Mouse (Mus musculus) thymus, adult 18-20 months (tissue): ENCODE measurements around the gene Anapc5.

Source experiments
- DNase-seq, 2 experiments: peaks; one replicate each; pipeline ENCODE4 v3.0.0; 2022; ENCODE audit warnings: mixed read lengths in 2 of 2

Gene Anapc5

DNA sequence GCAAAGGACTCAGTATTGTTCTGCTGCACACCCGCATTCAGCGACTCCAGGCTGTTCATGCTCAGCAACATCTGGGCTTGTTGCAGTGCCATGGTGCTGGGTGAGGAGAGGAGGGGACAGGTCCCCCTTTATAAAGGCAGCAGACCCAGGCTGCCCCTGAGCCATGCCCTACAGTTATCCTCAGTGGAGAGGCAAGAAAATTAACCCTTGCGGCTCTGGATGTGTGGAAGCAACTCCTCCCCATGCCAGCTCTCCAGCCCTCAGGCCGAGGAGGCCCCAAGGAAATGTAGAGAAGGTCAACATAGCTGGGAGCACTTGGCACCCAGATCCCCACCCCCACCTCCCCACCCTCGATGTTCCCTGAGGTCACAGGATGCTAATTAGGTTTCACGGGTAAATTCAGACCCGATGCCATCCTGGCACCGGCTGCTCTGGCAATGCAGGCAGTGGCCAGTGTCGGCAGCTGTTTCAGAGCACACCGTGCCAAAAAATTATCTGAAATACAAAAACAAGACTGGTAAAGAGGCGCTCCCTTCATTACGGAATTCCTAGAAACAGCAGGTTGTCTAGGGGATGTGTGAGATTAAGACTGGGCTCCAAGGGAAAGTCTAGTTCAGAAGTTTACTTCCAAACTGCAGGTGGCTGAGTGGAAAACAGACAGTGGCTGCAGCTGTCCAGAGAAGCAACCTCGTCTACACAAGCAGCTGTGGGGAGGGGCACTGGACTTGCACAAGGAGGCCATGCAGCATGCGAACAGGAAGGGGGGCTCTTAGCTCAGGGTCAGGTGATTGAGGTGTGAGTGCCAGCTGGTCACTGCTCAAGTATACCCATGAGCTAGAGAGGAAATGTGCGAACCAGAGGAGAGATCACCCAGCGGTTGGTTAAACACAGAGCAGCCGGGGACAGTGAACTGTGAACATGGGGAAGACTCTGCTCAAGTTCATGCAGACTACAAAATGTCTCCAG is 21.5 kb downstream of the Anapc5 start:
- no peak for DNase-seq

DNA sequence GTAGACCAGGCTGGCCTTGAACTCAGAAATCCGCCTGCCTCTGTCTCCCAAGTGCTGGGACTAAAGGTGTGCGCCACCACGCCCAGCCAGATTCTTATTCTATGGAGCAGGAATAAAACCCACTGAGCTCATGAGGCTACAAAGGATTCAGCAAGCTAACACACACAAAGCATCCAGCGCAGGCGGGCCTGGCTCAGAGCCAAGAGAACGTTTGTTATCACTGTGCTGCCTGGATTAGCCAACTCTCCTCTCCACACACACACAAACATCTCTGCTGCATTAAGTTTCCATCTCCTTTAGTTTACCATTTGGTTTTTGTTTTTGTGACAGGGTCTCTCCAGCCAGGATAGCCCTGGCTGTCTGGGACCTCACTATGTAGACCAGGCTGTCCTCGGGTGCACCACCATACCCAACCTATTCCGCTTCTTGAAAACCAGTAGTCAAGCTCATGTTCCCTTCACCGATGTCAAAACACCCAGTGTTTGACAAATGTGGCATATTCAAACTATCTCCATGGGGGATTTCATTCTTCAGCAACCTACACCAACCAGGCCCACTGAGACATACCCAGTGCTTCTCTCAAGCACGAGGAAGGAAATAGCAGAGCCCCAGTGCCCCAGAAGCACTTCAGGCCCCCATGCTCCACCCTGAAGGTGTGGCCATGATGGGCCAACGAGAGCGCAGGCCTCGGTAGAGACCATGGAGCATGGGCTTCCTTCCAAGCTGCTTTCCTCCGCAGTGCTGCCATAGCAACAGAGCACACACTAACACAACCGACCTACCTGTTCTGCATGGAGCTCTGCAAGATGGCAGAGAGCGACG is 22.4 kb downstream of the Anapc5 start:
- no peak for DNase-seq

DNA sequence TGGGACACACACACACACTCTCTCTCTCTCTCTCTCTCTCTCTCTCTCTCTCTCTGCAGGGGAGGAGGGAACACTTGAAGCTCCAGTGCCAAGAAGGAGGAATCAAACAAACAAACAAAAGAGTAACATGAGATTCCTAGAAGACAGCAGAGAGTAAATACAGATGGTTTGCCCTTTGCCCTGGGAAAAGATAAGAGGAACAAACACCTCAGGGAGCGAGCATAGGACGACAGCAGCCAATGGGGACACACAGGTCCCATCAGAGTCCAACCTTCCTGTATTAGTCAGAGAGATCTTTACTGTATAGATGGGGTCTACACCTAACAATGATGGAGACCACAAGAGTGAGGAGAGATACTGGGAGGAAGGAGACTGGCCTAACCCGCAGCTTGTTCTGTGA is 23.3 kb downstream of the Anapc5 start:
- DNase-seq = no peak

DNA sequence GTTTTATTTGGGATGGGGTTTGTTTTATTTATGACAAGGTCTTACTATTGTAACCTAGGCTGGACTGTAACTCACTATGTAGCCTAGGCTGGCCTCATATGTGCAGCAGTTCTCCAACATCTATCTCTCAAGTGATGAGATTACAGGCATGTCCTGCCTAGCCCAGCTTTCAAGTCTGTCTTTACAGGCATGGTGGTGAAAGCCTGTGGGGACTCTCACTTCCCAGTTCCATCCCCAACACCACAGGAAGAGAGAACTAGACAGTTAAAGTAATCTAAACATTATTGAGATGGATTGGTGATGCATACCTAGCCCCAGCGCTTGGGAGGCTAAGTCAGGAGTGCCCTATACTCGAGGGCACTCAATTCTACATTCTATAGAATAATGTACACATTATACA is 32.4 kb downstream of the Anapc5 start:
- no peak for DNase-seq

DNA sequence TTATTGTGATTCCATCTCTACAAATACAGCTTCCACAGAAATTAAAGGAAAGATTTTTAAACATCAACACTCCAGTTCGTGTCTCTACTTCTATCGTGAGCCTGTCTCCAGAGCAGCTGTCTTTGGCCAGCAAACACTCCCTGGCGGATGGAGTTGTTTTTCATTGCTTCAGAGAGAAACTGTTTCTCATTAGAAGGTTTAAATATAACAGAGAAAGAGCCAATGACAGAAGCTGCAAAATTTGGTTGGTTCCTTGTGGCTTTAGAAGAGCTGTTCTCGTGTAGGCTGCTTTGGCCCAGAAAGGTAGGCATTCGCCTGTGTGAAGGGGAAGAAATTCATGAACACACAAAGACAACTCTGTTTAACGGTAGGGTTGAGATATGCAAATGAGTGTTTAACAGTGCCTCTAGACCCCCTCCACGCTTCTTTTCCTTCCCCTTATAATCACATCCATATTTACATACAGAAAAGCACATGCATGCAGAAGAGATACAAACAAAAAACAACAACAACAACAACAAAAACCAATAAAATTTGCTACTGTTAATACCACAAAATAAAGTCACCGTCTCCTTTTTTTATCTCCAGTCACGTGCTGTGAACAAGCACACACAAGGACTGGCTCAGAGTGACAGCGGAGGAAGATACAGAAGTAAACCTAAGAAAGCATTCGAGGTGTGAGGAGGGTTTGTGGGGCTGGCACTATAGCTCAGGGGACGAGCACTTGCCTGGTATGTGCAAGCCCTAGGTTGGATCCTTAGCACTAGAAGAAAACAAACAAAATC is 34.9 kb downstream of the Anapc5 start:
- no peak for DNase-seq

DNA sequence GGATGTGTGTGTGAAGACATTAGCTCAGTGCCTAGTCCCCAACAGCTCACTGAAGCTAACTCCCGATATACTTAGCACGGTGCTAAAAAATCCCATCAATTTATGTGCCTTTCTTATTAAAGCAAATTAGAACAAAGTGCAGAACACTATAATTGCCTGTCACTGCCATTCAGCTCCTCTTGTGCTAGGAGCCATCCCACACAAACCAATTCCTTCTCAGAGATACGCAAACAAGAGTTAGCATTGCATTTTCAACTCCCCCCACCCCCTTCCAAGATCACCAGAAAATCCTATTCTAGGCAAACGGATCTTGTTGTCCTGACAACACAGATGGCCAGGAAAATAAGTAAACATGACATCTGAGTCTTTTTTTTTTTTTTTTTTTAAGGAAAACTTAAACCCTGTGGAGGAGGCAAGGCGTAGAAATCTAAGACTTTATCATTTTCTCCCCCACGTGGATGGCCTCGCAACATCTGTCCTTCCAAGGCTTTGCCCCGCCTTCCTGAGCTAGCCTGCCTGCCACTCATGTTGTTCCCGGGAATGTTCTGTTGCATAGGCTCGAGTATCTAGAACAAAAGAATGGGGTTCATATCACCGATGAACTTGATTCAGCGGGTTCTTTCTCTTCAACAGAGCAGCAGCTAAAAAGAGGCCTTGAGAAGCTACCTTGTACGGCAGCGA is 37.3 kb downstream of the Anapc5 start:
- DNase-seq = no peak

DNA sequence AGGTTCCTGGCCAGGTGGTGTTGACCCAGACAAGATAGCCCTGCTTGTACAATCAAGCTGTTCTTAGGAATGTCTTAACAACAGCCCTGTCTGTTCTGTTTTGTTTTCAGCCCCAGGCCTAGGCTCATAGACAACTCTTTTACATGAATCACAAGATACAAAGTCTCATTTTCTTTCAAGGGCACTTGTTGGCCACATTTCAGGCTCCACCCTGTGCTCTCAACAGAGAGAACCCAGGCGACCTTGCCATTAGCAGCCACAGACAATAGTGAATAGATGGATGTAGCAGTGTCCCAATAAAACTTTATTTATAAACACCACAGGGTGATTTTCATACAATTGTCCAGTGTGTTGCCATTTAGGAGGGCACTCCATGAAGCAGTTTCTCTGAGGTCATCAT is 39.1 kb downstream of the Anapc5 start:
- DNase-seq = no peak

DNA sequence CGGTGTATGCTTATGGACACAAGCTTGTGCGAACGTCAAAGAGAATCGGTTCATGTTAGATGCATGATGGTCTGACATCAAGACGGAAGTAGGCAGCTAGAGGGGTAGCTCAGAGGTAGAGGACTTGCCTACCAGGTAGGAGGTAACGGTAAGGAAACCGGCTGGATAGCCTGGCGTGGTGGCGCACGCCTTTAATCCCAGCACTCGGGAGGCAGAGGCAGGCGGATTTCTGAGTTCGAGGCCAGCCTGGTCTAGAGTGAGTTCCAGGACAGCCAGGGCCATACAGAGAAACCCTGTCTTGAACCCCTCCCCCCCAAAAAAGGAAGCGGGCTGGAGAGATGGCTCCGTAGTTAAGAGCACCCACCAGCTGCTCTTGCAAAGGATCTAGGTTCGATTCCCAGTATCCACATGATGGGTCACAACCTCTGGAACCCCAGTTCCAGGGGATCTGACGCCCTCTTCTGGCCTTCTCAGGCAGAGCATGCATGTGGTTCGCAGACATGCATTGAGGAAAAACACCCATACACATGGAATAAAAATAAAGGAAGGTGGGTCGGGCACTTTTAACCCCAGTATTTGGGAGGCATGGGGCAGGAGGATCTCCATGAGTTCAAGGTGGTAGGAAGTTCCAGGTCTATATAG is 40.2 kb downstream of the Anapc5 start:
- no peak for DNase-seq

DNA sequence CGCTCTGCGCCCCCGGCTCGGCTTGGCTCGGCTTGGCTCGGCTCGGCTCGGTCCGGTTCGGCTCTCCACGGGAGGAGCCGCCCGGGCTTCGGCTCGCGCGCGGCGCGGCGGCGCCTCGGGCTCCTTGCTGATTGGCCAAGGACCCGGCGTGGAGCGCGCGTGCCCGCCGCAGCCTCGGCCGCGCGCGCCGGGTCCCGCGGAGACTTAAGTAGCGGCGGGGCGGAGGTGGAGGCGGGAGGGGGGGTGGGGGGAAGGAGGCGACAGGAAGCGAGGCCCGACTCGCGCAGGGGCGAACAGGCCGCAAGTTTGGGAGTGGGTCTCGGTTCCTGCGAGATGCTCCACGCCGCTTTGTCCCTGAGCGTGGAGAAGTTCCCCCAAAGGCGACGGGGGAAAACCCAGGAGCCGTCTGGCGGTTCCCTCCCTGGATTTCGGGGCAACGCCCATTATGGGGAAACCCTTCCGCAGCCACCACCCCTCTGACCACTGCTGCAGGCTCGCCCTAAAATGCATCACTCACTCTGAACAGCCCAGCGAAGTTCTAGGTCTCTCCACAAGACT is 41.8 kb downstream of the Anapc5 start, which contains the start of gene Camkk2:
TSS of gene Camkk2 (minus strand) at position 133 of the 558 bp plus-strand sequence.
- peak; percentile 63 to 68 for DNase-seq

DNA sequence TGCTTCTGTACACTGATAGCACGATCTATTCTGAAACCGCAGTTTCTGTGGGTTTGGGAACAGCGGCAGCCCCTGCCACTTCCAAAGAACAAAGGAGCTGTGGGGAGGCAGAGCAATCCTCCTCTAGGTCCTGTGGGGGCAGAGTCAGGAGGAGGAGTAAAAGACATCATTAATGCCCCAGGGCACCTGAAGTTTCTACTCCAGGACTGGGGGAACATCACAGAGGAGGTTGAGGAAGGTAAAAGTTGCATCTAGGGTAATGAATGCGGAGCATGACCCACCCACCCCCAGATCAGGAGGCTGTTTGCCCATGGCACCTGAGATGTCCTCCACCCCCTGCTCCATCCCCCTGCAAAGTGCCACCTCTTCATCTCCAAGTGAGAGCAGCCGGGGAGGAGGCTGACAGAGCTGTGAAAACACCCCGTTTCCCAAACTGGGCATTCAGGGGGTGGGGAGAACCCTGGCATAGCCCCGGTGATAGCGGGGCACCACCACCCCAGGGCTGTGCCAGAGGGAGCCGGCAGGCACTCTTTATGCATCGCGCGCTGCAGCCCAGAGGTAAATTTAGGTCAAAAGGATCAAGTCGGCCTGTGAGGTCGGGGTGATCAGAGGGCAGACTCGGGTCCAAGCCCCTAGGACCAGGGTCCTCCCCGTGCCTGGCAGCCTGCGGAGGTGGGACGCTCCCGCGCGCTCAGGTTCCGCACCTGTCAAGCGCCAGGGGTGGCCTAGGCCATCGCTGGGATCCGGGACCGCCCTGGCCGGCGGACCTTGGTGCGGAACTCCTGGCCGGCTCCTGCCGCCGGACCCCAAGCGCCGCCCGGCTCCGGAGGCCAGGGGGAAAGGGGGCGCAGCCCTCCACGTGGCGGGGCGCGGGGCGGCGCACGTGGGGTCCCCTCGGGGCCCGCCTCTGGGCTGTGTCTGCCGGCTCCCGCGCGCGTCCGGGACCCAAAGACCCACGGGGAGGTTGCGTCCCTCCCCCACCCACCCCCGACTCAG is 42.6 kb downstream of the Anapc5 start:
- DNase-seq = peak; percentile 27 to 36

DNA sequence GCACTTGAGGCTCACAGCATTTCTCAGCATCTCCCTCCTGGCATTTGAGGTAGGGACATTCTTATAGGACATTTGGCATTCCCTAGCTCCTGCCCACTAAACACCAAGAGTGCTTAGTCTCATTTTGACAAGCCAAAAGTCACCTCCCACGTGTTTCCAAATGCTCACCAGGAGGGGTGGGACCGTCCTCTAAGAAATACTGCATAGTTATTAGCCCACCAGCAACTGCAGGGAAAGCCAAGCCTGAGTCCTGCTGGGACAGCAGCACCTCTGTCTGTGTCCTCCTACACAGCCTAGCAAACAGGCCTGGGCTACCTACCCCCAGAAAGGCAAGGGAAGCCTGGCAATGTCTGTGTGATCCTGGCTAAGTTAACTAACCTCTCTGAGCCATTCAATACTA is 43.8 kb downstream of the Anapc5 start:
- no peak for DNase-seq

DNA sequence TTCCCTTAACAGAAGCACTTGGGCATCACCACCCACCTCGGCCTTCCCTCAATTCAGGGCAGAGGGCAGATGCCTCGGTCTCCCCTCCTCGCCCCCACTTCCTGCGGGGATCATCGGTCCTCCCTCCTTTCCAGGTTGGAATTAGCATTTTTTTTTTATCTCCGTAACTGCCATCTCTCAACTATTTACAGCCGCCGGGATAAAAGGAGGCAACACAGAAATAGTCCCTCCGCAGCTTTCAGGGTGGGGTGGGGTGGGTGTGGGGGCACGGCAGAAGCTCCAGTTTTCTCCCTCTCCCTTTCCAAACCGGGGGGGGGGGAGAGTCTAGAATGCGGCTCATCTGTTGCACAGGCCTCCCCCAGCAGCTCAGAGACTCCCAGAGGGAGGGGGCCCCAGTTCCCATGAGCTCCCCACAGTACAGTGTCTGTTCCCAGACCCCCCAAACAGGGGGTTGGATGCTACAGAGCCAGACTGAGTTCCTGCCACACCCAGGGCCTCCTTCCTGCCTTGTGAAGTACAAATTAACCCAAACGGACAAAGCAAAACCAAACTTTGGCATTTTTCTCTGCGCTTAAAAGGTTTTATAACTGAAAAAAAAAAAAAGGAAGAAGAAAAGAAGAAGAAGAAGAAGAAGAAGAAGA is 45.4 kb downstream of the Anapc5 start:
- no peak for DNase-seq

DNA sequence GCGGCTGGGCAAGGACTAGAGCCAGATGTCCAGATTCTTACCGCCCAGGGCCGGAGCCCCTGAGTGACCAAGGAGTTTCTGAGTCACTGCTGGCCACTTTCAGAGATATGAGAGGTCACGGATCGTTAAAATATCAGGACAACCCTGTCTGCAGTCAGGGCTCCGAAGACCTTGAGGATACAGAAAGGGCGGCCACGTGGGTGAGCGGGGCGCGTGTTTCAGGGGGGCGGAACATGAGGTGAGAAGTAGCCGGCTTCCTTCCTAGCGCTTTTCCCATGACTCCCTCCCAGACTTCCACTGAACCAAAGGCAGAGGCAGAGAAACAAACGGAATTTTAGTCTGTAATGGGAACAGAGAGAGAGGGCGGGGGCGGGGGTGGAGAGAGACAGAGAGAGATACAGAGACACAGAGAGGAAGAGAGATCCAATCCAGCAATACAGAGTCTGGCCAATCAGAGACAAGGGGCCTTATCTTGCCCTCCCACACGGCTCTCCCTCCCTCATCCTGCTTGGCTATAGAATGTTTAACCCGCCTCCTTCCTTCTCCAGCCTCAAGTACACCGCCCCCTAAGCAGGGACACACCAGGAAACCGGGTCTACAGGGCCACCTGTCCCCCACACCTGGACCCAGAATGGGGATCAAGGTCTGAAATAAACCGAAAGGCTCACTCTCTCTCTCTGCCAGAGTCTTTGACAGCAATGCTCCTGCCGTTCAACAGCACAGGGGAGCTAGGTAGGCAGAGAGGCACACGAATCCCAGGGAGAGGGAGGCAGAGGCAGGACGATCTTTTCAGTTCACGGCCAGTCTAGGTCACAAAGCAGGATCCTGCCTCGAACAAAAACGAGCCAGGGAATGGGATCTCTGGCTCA is 46.2 kb downstream of the Anapc5 start:
- no peak for DNase-seq

DNA sequence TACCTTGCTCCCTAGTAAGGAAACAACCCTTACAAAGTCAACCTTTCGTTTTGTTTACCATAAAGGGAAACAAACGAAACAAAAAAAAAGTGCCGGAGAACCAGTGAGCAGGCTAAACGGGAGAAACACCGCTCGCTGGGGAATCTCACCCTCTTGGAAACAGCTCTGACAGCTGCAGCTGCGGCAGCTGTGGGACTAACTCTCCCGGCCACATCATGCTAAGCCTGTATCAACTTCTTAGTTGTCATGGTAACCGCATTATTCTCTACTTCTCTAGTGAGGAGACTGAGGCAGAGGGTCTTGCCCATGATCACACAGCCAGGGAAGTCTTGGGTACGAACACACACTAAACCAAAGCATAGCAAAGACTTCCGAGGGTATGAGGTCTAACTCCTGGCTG is 47.4 kb downstream of the Anapc5 start:
- no peak for DNase-seq

DNA sequence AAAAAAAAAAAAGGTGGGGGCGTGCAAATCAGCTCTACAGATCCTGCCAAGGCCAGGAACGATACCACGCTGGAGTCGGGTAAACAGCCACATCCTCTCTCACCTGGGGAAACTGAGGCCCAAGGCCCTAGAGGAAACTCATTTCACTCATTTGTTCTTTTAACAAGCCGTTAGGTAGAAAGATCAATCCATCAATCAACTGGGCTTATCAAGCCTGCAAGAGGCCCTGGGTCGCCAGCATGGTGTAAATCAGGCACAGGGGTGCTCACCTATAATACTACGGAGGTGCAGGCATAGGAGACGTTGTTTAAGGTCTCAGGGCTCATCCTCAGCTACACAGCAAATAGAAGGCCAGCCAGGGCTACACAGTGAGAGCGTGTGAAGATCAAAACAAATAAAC is 49.7 kb downstream of the Anapc5 start:
- no peak for DNase-seq

DNA sequence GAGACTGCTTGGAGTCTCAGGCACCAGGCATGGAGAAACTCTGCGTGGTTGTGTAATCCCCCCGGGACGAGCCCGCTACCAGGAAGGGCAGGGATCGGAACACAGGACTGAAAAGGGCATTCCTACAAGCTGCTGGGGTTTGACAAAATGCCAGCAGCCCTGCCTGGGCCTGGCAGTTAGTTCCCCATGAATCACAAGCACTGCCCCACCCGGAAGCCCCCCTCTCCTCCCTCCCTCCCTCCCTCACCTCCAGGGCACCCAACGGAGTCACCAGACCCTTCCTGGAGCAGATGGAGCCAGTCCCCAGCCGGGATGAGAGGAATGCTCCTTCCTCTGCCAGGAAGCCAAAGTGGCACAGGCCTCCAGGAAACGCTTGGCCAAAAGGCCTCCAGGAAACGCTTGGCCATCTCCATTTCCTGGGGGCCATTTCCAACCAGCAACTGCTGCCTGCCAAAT is 50.3 kb downstream of the Anapc5 start:
- DNase-seq = peak in 1 of 2 experiments; percentile 17

DNA sequence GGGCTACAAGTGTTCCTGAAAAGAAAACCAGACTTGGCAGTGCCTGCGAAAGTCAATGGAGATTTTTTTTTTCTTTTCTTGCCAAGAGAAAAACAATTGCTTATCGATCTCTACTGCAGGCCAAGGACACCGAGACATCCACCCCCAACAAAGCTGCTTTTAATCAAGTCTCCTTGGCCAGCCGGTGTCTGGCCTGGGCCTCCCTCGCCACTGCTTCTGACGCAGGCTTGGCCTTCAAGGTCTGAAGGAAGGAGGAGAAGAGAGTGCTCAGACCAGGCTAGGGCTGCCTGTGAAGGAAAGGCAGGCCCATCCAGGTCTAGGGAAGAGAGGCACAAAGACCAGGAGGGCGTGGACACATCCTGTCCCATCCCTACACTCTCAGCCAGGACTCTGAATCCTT is 50.8 kb downstream of the Anapc5 start:
- no peak for DNase-seq

DNA sequence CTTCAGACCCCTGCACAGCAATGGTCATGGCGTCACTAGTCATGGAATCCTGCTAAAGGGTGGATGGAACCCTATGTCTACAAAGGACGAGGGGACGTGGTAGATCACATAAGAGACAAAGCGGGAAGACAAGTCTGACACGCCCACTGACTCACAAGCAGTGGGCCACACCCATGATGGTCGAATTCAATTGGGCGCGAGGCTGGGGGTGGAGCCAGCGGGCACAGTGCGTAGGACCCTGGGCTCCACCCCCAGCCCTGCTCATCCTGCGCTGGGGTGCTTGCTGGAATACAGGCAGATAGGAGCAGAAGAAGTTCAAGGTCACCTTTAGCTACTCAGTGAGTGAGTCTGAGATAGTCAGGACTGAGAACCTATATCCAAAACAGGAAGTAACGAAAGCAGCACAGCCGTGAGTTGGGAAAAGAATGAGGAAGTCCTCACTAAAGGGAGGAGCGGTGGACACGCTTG is 52.0 kb downstream of the Anapc5 start:
- DNase-seq = no peak
